Mouse (Mus musculus) erythroblast, embryonic 14.5 days (primary cell): ENCODE measurements around the gene Mogs.

Experiments
- GATA1 ChIP-seq: IDR thresholded peaks from 2 replicates; pipeline ENCODE4 v1.6.1; 2012; ENCODE audit warnings: low read length, inconsistent platforms, mixed read lengths
- TAL1 ChIP-seq: IDR thresholded peaks from 3 replicates; pipeline ENCODE4 v1.6.1; 2012; ENCODE audit warnings: low read length, inconsistent platforms, mixed read lengths

DNA sequence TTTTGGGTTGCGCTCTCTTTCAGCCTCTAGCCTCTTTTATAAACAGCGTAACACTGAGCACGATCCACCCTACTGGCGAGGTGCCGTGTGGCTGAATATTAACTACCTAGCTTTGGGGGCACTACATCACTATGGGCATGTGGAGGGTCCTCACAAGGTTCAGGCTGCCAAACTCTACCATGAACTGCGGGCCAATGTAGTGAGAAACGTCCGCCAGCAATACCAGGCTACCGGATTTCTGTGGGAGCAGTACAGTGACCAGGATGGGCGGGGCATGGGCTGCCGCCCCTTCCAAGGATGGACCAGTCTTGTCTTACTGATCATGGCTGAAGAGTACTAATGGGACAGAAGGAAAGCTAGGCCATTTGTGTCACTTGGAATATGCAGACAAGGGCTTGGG lies 3.1 kb downstream of the Mogs start:
- TF ChIP-seq GATA1: no peak
- TF ChIP-seq TAL1: no peak
